Mouse (Mus musculus) monocyte, adult 2 months (primary cell): Measurements from ENCODE around the gene Sox5.

Source experiments
- DNase-seq, 2 experiments: peaks; one replicate each; pipeline ENCODE4 v3.0.0; 2022; ENCODE audit warnings: low spot score in 2 of 2, low read depth in 1 of 2

The Sox5 gene

DNA sequence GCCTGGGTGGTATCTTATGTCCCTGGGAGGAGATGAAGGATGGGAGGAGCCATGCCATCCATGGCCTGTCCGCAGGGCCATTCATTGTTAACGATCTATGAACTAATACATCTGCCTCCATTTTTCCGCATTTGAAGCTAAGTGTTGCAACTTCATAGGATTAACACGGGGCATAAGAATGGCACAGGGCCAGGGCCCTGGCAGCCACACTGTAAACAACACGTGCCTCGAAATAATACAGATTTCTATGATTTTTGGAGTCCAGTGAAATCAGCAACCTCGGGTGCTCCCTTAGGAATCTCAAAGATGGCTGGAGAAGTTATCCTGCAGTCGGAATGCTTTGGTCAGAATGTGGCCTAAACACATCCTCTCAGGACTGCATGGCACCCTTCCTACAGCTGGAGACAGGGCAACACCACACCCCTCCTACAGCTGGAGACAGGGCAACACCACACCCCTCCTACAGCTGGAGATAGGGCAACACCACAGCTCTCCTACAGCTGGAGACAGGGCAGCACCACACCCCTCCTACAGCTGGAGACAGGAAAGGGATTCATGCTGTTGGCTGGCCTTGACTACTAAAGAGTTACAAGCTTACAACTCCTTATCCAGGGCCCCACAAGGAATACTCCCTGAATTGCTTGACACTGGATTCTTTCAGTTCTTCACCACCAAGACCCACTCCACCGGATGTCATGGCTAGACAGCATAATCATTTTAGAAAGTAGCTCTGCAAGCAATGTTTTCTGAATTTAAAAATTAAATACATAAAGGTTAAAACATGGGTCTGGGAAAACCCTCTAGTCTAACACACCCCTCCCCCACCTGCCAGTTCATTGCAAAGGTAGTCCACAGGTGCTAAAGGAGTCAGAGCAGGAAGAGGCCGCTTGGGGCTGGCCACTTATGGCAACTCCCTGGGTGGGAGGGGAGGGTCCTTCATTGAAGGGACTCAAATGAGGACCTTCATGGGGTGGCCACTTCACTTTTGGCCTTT lies 122.4 kb downstream of the Sox5 start:
- DNase-seq: no peak

DNA sequence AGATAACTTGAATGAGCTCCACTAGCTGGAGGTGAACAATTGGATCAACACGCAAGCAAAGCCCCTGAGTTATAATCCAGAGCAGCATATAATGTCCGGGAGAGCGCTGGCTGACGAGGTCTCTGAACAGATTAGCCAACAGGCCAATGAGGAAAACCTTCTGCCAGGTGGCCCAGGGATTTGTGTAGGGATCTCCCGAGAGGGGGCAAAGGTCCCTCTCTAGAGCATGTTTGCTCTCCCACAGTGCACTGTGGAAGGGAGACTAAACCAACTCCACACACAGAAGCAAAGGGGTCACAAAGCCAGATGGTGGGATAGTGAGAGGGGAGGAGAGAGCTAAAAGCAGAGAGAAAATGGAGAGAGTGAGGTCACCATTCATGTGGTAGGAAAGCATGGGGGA lies 128.9 kb downstream of the Sox5 start:
- DNase-seq: no peak

DNA sequence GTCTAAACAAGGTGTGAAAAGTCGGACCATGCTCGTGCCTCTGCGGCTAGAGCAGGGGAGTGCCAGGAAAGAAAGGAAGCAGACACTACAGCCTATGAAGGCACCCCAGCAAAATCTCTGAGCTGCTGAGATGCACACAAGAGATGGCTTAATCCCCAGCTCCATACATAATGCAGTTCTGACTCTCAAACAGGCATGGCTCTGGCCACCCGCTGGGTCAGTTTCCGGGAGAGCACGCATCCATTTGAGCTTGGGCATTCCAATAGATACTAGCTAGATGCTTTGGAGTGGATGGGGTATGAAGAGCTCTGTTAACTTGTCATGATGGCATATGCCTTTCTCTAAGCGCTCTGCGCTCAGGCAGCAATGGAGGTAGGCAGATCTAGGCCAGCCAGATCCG lies 132.9 kb downstream of the Sox5 start:
- no peak for DNase-seq

DNA sequence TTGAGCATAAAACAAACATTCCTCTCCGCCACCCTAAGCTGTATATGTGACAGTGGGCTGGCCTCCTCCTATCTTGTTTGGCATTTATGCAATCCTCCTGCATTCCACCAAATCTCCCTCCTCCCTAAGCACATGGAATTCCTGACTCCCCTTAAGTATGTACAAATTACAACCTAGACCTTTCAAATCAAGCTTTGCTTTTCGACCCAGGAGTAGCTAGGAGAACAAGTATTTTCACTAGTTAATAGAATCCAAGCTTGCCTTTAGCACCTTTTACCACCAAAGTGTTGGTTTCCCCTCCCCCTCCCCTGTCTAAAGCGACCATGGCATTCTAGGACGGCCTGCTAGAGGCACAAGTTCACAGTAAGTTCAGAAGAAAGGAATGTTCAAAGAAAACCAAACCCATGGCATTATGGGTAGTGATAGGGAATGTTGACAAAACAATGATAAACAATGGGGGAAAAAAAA lies 133.6 kb downstream of the Sox5 start:
- DNase-seq: no peak

DNA sequence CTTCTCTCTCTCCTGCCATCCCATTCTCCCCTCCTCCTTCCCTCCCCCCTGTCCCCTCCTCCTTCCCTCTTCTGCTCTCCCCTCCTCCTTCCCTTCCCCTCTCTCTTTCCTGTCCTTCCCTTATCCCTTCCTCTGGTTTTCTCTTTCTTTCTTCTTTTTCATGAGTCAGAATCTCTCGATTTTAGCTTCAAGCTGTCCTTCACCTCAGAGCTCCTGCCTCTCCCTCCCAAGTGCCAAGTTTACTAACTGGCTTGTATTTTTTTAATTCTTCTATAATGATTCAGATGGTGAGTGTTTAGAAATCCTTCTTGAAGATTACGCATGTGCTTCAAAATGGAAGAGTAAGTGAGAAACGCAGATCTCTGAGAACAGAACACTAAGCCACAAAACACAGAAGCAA lies 135.4 kb downstream of the Sox5 start:
- DNase-seq: no peak

DNA sequence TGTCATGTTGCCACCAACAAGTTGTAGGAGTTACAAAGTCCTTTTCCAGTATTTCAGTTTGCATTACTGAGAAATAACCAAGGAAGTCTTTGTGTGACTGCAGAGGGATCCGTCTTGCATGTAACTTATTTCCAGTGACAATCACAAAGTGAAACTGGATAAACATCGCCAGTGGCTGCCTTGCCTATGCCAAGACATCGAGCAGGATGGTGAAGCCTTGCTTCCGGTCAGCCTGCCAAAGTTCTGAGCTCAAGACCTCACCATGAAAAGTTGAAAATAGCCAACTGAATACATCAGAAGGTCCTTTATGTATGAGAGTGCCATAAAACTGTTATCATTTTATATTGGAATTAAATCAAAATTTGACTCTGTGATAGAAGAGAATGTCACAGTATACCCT lies 136.0 kb downstream of the Sox5 start:
- no peak for DNase-seq

DNA sequence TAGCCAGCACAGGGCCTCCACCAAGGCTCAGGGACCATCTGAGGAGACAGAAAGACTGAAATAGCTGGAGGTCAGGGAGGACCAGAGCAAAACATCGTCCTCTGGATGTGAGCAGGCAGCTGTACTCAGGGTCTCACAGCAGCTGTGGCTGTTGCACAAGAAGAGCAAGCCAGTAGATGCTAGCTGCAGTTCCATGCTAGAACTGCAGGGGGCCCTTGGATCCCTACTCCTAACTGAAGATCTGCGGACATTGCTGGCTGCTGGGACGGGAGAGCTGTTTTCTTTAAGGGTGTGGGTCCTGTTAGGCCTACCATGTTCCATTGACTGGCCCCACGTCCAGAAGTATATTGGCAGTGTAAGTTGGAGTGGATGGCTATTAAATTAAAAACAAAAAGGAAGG lies 137.1 kb downstream of the Sox5 start:
- DNase-seq: peak in 1 of 2 experiments; percentile 7

DNA sequence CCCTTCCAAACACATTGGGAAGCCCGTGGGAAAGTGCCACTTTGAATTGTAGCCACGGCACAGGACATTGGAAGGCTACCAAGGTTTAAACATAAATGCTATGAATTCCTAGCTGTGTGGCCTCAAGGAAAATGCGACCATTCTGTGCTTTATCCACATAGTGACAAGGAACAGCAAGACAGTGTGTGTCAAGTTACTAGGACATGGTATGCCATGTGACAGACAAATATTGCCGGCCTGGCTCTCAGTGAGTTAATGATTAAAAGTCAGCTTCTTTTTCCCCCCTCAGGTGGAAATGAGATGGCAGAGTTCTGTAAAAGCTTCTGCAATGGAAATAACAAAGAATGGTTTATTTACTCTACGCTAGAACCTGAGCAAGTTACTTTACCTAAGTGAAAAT lies 138.2 kb downstream of the Sox5 start:
- DNase-seq: no peak

DNA sequence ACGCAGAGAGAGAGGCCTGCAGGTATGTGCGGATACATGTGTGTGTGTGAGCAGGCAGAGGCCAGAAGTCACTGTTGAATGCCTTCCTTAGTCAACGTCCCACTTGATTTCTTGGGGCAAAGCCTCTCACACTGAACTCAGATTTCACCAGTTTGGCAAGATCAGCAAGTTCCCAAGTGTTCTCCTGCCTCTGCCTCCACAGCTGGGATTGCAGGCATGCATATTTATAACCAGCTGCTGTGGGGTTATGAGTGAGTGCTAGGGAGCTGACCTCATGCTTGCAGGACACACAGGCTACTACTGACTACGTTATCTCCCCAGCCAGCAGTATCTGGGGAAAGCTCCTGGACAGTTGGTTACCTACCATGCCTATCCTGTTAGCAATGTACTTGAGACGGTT lies 139.9 kb downstream of the Sox5 start:
- no peak for DNase-seq

DNA sequence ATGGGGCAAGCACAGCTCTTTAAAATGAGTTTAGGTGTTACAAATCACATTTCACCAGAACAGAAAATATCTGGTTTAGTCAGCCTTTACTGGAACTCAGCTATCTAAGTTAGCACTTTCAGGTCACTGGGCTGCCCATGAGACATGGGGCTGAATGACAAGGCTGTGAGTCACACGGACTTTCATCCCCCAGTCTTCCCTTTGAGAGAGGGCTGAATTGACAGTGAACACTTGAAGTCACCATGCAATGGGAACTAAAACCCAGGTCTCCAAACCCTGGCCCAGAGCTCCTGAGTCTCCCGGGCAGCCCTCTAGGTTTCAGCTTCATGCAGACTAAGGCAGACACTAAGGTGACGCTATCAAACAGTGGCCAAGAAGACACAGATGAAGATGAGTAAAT lies 141.2 kb downstream of the Sox5 start:
- DNase-seq: no peak

DNA sequence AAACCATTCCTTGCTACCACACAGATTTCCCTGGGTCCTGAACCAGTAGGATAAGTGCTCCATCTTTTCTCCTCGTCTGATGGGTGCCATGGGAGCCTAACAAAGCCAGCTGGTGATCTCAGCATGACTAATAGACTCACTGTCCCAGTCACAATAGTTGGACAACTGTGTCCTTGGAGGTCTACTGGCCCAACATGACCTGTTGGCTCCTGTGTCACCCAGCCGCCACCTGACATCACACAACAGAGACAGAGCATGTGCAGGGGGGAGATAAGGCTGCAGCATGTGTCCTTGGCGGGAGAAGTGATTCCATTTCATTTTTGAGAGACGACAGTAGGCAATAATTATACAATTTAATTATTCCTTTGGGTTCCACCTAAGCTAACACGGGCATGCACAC lies 143.2 kb downstream of the Sox5 start:
- no peak for DNase-seq

DNA sequence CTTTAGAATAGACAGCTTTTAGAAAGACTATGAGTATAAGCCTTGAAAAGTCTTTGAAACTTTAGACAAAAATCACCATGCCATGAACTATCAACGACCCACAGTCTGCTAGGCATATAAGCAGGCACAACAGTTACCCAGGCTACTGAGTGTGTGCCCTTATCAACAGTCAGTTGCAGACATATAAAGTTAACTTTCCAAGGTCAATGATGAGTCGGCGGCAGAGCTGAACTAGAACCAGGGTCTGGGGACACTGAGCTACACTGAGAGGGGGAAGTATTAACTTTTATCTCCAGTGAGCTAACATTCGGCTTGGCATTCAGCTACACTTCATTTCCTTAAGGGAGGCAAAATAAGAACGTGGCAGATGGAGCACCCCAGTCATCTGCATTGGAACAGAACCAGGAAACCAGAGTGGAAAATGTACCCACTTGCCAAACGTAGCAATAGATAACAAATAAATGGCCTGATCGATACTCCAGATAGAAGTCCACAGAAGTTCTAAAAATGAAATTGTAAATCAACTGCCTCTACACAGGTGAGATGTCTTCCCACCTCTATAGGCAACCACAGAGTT lies 154.2 kb downstream of the Sox5 start:
- DNase-seq: no peak

DNA sequence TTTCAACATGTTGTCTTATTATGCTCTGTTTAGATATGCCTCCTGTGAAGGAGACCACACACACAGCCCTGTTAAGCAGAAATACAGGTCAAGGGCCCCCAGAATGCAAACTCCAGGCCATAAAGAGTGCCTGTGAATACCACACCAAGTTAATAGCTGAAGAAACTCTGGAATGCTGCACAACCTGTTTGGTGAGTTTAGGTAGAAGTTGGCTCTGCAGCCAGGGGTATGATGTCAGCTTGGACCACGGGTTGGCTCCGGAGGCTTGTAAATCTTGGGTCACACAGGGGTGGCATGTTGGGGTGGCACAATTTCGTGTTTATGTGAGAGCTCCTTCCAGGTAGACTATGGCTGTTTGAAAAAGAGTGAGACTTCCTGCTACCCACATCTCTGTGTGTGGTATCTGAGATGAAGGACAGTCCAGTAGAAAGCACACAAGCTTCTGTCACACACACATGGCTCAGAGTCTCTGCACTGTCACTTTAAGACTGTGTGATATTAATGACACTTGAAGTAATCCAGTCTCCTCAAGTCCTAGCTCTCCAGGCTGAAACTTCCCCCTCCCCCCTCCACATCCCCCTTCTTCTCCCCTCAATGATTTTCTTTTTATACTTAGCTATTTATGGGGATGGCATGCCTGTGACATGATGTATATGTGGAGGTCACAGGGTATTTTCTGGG lies 160.5 kb downstream of the Sox5 start:
- no peak for DNase-seq

DNA sequence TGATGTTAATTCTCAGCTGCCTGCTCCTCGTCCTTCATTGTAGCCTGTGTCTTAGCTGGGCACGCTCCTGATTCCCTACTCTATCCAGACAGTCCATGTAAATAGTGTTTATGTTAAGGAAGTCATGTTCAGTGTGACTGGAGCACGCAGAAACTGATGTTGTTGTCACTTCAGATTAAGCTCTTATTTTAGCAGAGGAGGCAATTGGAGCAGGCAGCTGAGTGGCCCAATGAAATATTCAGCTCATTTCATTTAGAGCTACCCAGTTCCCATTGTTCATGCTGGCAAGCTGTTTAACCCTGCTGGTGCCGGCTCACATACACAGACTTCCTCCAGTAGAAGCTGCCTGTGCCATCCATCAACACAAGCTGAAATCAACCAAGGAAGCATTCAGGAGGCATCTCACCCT lies 170.4 kb downstream of the Sox5 start:
- DNase-seq: no peak

DNA sequence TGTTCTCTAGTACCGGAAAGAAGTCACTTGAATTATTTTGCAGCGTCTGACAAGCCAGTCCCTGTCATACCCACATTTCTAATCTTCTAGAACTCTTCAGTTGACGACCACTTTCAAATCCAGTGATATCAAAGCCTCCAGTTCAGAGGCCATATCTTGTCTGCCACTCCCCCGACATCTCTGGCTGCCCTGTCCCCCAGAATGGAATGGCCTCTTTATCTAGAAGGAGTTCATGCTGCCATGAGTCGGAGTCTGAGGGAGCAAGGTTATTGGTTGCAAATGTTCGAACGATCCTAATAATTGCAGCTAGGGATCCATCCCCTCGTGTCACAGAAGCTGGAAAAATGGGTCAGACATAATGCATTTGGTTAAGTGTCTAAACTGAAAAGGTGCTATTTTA lies 170.9 kb downstream of the Sox5 start:
- DNase-seq: no peak

DNA sequence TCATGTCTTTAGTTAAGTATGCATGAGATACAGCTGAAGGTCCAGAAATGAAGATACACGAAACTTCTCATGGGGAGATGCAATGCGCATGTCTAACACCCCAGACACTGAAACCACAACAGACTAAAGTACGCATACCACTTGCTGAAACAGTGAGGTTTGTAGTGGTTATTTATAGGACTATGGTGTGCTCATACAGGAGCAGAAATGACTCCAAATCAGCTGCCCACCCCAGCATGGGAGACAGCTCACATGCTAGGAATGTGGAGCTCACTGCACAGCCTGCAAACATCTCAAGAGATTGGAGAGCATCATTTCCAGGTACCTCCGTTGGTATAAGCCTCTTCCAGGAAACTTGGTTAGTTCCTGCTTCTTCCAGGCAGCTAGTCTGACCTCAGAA lies 178.9 kb downstream of the Sox5 start:
- DNase-seq: no peak

DNA sequence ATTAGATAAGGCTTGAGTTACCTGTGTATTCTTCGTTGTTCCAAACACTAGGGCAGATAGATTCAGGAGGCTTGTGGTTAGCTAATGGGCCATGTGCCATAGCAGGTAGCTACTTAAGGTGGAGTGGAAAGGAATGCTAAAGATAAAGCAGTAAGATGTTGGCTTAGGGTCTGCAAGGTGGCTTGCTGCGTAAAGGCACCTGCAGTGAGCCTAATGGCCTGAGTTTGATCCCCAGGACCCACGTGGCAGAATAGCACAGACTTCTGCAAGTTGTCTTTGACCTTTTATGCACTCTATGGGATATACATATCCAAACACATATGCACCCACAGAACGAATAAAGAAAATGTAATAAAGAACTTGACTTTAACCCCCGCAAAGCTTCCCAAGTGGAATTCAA lies 181.4 kb downstream of the Sox5 start:
- no peak for DNase-seq

DNA sequence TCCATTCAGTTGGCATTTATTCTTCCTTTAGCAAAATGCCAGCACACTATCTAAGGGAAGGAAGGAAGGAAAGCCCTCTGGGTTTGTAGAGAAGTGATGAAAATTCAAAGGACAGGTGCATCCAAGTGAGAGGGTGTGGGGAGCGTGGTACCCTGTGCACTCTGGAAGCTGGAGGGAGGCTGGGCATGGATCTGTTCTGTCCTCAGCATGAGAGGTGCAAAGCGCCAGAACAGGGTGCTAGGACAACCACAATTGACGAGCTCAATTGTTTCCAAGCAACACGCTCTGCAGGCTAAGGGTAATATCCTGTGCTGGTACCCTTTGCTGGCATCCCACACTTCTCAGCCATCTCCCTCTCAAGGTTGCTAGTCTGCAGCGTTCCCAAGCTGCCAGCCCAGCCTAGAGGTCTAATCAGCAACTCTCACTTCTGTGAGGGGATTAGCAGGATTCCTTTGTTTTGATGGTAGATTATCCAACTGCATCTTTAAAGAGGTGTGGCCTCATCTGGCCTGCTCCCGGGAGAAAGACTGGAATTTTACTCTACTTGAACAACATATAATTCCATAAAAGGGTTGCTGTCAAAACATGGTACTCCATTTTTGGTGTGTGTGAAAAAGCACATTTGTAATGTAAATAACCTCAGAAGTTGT lies 183.3 kb downstream of the Sox5 start:
- DNase-seq: no peak

DNA sequence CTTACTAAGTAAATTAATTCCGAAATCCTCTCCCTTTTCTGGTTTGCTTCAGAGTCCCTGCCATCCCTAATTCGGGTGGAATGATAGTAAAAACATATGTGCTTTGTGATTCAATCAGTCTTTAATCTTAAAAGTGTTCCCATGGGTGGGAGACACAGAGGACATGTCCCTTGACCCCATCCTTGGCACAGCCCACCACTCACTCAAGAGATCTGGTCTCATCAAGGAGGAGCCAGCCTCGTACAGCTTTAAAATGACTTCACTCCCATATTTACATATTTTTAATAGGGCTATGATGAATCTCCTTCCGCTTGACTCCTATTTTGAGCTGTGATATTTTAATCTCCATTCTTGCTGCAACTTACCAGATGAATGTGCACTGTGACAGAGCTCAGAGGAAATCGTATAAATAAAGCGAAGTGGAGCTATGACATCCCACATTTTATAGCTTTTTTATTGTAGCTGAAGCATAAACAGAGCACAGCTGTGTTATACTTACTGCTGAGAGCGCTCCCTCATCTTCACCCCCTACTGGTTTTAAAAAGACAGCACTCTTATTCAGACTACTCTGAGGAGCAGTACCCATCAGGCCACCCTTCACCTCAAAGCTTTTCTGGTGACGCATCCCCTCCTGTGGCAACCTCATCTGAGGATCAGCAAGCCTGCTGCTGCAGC lies 185.1 kb downstream of the Sox5 start:
- DNase-seq: no peak

DNA sequence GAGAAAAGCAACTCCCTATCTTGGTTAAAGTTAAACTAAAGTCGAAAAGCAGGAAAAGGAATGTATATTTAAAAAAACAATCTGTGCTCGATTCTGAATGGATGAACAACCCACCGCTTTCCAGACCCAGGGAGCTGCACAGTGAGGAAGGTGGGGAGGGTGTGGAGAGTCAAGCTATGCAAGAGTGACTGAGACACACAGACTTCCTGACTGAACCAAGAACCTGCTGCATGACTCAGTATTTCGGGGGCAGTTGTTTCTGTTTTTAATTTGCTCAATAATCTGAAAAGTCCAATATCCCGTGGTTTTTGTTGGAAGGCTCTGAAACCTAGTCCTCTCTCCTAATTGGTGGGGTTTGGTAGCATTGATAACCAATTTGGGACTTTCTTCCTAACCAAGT lies 196.9 kb downstream of the Sox5 start:
- no peak for DNase-seq
